Mouse (Mus musculus) MEL (cell line): ENCODE measurements around the gene Peli1. TPM values are rescaled to one million over a fixed set of nuclear protein-coding genes. Genes with fewer than 3 reads are reported as not detected.

Experiments used
- DNase-seq: peaks from one replicate; pipeline ENCODE4 v3.0.0; 2011; ENCODE audit warnings: low read depth, low spot score
- H3K27ac ChIP-seq: 2 replicates; pipeline ENCODE4 v1.5.1; 2012; ENCODE audit warnings: low read depth, mild to moderate bottlenecking, control low read depth, low read length, moderate library complexity; ENCODE audit not compliant: control insufficient read depth
- H3K27me3 ChIP-seq, 2 experiments: fragments of 150-350 bp in 1 of 2; sonication (generic) in 1 of 2; 2 replicates each; pipeline ENCODE4 v1.6.1; 2012; ENCODE audit warnings: low read length in 2 of 2, mild to moderate bottlenecking in 2 of 2, improper control_type of control experiment in 1 of 2, moderate library complexity in 1 of 2; ENCODE audit not compliant: insufficient read depth in 2 of 2, control insufficient read depth in 1 of 2
- H3K36me3 ChIP-seq, 2 experiments: 2 replicates each; pipeline ENCODE4 v1.6.1; 2012 to 2014; ENCODE audit warnings: low read length in 2 of 2, improper control_type of control experiment in 1 of 2, inconsistent platforms in 1 of 2, mild to moderate bottlenecking in 1 of 2; ENCODE audit not compliant: insufficient read depth in 2 of 2, control insufficient read depth in 1 of 2
- H3K4me1 ChIP-seq, 2 experiments: fragments of 150-350 bp in 1 of 2; sonication (generic) in 1 of 2; 2 replicates each; pipeline ENCODE4 v1.6.1; 2012; ENCODE audit warnings: low read length in 2 of 2, improper control_type of control experiment in 1 of 2, mild to moderate bottlenecking in 1 of 2; ENCODE audit not compliant: insufficient read depth in 2 of 2, control insufficient read depth in 1 of 2
- H3K4me3 ChIP-seq, 2 experiments: fragments of 150-350 bp in 1 of 2; sonication (generic) in 1 of 2; 2 replicates each; pipeline ENCODE4 v1.5.1; 2012; ENCODE audit warnings: low read depth in 2 of 2, low read length in 2 of 2, mild to moderate bottlenecking in 2 of 2, moderate library complexity in 2 of 2, control low read depth in 1 of 2, improper control_type of control experiment in 1 of 2; ENCODE audit not compliant: control insufficient read depth in 1 of 2, insufficient read depth in 1 of 2
- H3K79me2 ChIP-seq: 2 replicates; pipeline ENCODE4 v1.6.1; 2012; ENCODE audit warnings: mild to moderate bottlenecking, low read length, moderate library complexity; ENCODE audit not compliant: control insufficient read depth, poor library complexity, insufficient read depth
- H3K9ac ChIP-seq: 2 replicates; pipeline ENCODE4 v1.6.1; 2012; ENCODE audit warnings: low read depth, mild to moderate bottlenecking, control low read depth, low read length, moderate library complexity; ENCODE audit not compliant: control insufficient read depth, poor library complexity, severe bottlenecking
- H3K9me3 ChIP-seq: fragments of 150-350 bp; sonication (generic); replicated peaks from 2 replicates; pipeline ENCODE4 v1.6.1; 2012; ENCODE audit warnings: mild to moderate bottlenecking, low read length, improper control_type of control experiment, moderate library complexity; ENCODE audit not compliant: insufficient read depth
- BHLHE40 ChIP-seq: IDR thresholded peaks from 2 replicates; pipeline ENCODE4 v1.6.1; 2012; ENCODE audit warnings: low read depth, mild to moderate bottlenecking, inconsistent platforms, low read length, improper control_type of control experiment, borderline replicate concordance
- CHD1 ChIP-seq: IDR thresholded peaks from 2 replicates; pipeline ENCODE4 v1.6.1; 2012; ENCODE audit warnings: low read depth, mild to moderate bottlenecking, inconsistent platforms, low read length, improper control_type of control experiment
- CTCF ChIP-seq, 3 experiments: IDR thresholded peaks in 2 of 3; conservative IDR thresholded peaks in 1 of 3; 2 replicates each; pipeline ENCODE4 v1.5.1; 2011 to 2012; ENCODE audit warnings: low read length in 3 of 3, low read depth in 2 of 3, mild to moderate bottlenecking in 2 of 3, improper control_type of control experiment in 1 of 3, inconsistent platforms in 1 of 3, mixed read lengths in 1 of 3, moderate library complexity in 1 of 3; ENCODE audit not compliant: control insufficient read depth in 1 of 3, insufficient read depth in 1 of 3, poor library complexity in 1 of 3, severe bottlenecking in 1 of 3
- EP300 ChIP-seq, 2 experiments: IDR thresholded peaks; 2 replicates each; pipeline ENCODE4 v1.6.1; 2011; ENCODE audit warnings: improper control_type of control experiment in 2 of 2, low read length in 2 of 2, low read depth in 1 of 2, mild to moderate bottlenecking in 1 of 2
- ETS1 ChIP-seq: IDR thresholded peaks from 2 replicates; pipeline ENCODE4 v1.6.1; 2012; ENCODE audit warnings: low read depth, mild to moderate bottlenecking, inconsistent platforms, low read length, improper control_type of control experiment, moderate library complexity
- GATA1 ChIP-seq: IDR thresholded peaks from 2 replicates; pipeline ENCODE4 v1.6.1; 2011; ENCODE audit warnings: low read depth, low read length, improper control_type of control experiment
- HCFC1 ChIP-seq: IDR thresholded peaks from 2 replicates; pipeline ENCODE4 v1.6.1; 2012; ENCODE audit warnings: low read depth, mild to moderate bottlenecking, inconsistent platforms, low read length, improper control_type of control experiment, moderate library complexity
- KAT2A ChIP-seq: conservative IDR thresholded peaks from 2 replicates; pipeline ENCODE4 v1.6.1; 2012; ENCODE audit warnings: low read depth, low read length, improper control_type of control experiment, inconsistent platforms
- MAFK ChIP-seq: IDR thresholded peaks from 2 replicates; pipeline ENCODE4 v1.6.1; 2011; ENCODE audit warnings: low read depth, mild to moderate bottlenecking, low read length, improper control_type of control experiment, borderline replicate concordance
- MYB ChIP-seq: IDR thresholded peaks from 2 replicates; pipeline ENCODE4 v1.6.1; 2011; ENCODE audit warnings: mild to moderate bottlenecking, low read depth, low read length, improper control_type of control experiment
- NELFE ChIP-seq: IDR thresholded peaks from 2 replicates; pipeline ENCODE4 v1.6.1; 2011; ENCODE audit warnings: low read depth, low read length, improper control_type of control experiment
- POLR2A ChIP-seq, 2 experiments: IDR thresholded peaks; 2 replicates each; pipeline ENCODE4 v1.6.1; 2011 to 2012; ENCODE audit warnings: low read length in 2 of 2, mild to moderate bottlenecking in 2 of 2, control low read depth in 1 of 2, improper control_type of control experiment in 1 of 2, low read depth in 1 of 2, moderate library complexity in 1 of 2; ENCODE audit not compliant: control insufficient read depth in 1 of 2, insufficient read depth in 1 of 2, poor library complexity in 1 of 2
- POLR2AphosphoS2 ChIP-seq: IDR thresholded peaks from 2 replicates; pipeline ENCODE4 v1.6.1; 2011; ENCODE audit warnings: low read length, improper control_type of control experiment
- POLR2AphosphoS5 ChIP-seq: IDR thresholded peaks from 2 replicates; pipeline ENCODE4 v1.6.1; 2012; ENCODE audit warnings: low read depth, borderline replicate concordance, mild to moderate bottlenecking, inconsistent platforms, low read length, moderate library complexity, mixed read lengths
- RCOR1 ChIP-seq: IDR thresholded peaks from 2 replicates; pipeline ENCODE4 v1.6.1; 2012; ENCODE audit warnings: low read depth, mild to moderate bottlenecking, inconsistent platforms, low read length, improper control_type of control experiment
- SIN3A ChIP-seq: IDR thresholded peaks from 2 replicates; pipeline ENCODE4 v1.6.1; 2012; ENCODE audit warnings: low read length, improper control_type of control experiment, inconsistent platforms
- SMC3 ChIP-seq: IDR thresholded peaks from 2 replicates; pipeline ENCODE4 v1.6.1; 2011; ENCODE audit warnings: low read depth, low read length, improper control_type of control experiment
- TAL1 ChIP-seq: IDR thresholded peaks from 2 replicates; pipeline ENCODE4 v1.6.1; 2012; ENCODE audit warnings: mild to moderate bottlenecking, inconsistent platforms, low read length, moderate library complexity, mixed read lengths
- TBP ChIP-seq: IDR thresholded peaks from 2 replicates; pipeline ENCODE4 v1.8.0; 2011; ENCODE audit warnings: low read depth, low read length, improper control_type of control experiment
- TCF12 ChIP-seq: IDR thresholded peaks from 2 replicates; pipeline ENCODE4 v1.6.1; 2014; ENCODE audit warnings: low read depth, mild to moderate bottlenecking, inconsistent platforms, low read length, improper control_type of control experiment, moderate library complexity
- UBTF ChIP-seq: IDR thresholded peaks from 2 replicates; pipeline ENCODE4 v1.6.1; 2012; ENCODE audit warnings: low read depth, mild to moderate bottlenecking, inconsistent platforms, low read length, improper control_type of control experiment, moderate library complexity, borderline replicate concordance; ENCODE audit not compliant: insufficient read depth
- ZC3H11A ChIP-seq: IDR thresholded peaks from 2 replicates; pipeline ENCODE4 v1.6.1; 2012; ENCODE audit warnings: low read depth, mild to moderate bottlenecking, inconsistent platforms, low read length, improper control_type of control experiment
- ZKSCAN1 ChIP-seq: IDR thresholded peaks from 2 replicates; pipeline ENCODE4 v1.6.1; 2012; ENCODE audit warnings: low read depth, mild to moderate bottlenecking, inconsistent platforms, low read length, improper control_type of control experiment, moderate library complexity
- ZNF384 ChIP-seq: IDR thresholded peaks from 2 replicates; pipeline ENCODE4 v1.6.1; 2012; ENCODE audit warnings: low read depth, mild to moderate bottlenecking, inconsistent platforms, low read length, improper control_type of control experiment
- polyA plus RNA-seq, 2 experiments: library from polyadenylated mRNA; stranded (reverse) in 1 of 2; unstranded in 1 of 2; fragments of >175 nt in 1 of 2; fragments of >200 nt in 1 of 2; gene quantifications; 2 replicates each; pipeline versions ENCODE4 v1.2.1 to v1.2.4; 2012; ENCODE audit warnings: low replicate concordance in 2 of 2, low read depth in 1 of 2; ENCODE audit not compliant: insufficient read length in 2 of 2, insufficient read depth in 1 of 2, missing spikeins in 1 of 2
- total RNA-seq: library from RNA; depleted of rRNA; stranded (reverse); fragments of 300-350 nt; gene quantifications from 2 replicates; pipeline ENCODE4 v1.2.3, GENCODE M21; 2012

Gene Peli1
- total and polyA plus RNA-seq, 3 experiments, result 7.5 to 11.6 TPM; not detected in 1

GRCm38 (mm10) chr11:21115804-21116203 lies 24.7 kb downstream of the Peli1 start:
- TF ChIP-seq GATA1, result peak; percentile 39; the same call in 1 of the 2 replicates
- TF ChIP-seq ZC3H11A, result no peak
- TF ChIP-seq RCOR1, result no peak
- TF ChIP-seq TAL1, result peak; percentile 44
- TF ChIP-seq MYB, result no peak
- TF ChIP-seq ZKSCAN1, result no peak
- no peak for TF ChIP-seq POLR2AphosphoS5
- 0 out of 2 replicates have a peak, but pooled peaks have one; percentile 6 for TF ChIP-seq SIN3A
- no peak for TF ChIP-seq CHD1
- TF ChIP-seq ZNF384, result 0 out of 2 replicates have a peak, but pooled peaks have one; percentile 44
- TF ChIP-seq KAT2A, result no peak
- H3K9me3 ChIP-seq, result no peaks in the 10 kb centered on the region
- no peak overlapping the region for H3K9ac ChIP-seq
- no peak overlapping the region for H3K27ac ChIP-seq
- H3K36me3 ChIP-seq, result peaks cover 0 to 8% of the 10 kb centered on the region in 2 experiments; a peak in 2 of 4 replicates
- H3K27me3 ChIP-seq, result no peaks in the 10 kb centered on the region
- peaks cover 0 to 4% of the 10 kb centered on the region in 2 experiments; a peak in 2 of 4 replicates for H3K4me1 ChIP-seq
- no peak overlapping the region for H3K4me3 ChIP-seq
- peak; percentile 66 for DNase-seq
- peaks cover 3% of the 10 kb centered on the region; the same call in 1 of the 2 replicates for H3K79me2 ChIP-seq

- H3K9ac ChIP-seq, result no peak overlapping the region
- no peaks in the 10 kb centered on the region for H3K9me3 ChIP-seq
- no peaks in the 10 kb centered on the region for H3K27me3 ChIP-seq
- no peak for TF ChIP-seq BHLHE40
- no peak for TF ChIP-seq CTCF (IDR thresholded peaks at IDR 0.05 in 2 of 3, conservative IDR thresholded peaks at IDR 0.05 in 1 of 3; ENCODE audit: control insufficient read depth in 1 of 3, insufficient read depth in 1 of 3, low read depth in 2 of 3, low read length in 3 of 3, poor library complexity in 1 of 3, severe bottlenecking in 1 of 3)
- no peak for TF ChIP-seq TCF12
- TF ChIP-seq EP300 (IDR thresholded peaks at IDR 0.05; ENCODE audit: low read depth in 1 of 2, low read length in 2 of 2), result no peak
- no peak for TF ChIP-seq ZKSCAN1
- no peak for TF ChIP-seq POLR2A (IDR thresholded peaks at IDR 0.05; ENCODE audit: control insufficient read depth in 1 of 2, insufficient read depth in 1 of 2, low read depth in 1 of 2, low read length in 2 of 2, poor library complexity in 1 of 2)
- no peak for TF ChIP-seq MYB
- TF ChIP-seq HCFC1, result no peak
- TF ChIP-seq POLR2AphosphoS2, result no peak
- TF ChIP-seq NELFE, result no peak
- TF ChIP-seq ETS1, result no peak
- no peak for TF ChIP-seq GATA1
- no peak for TF ChIP-seq TBP
- TF ChIP-seq POLR2AphosphoS5, result no peak
- TF ChIP-seq MAFK, result no peak
- no peak for TF ChIP-seq UBTF
- TF ChIP-seq CHD1, result no peak
- TF ChIP-seq SMC3, result no peak
- H3K36me3 ChIP-seq, result peaks cover 0 to 11% of the 10 kb centered on the region in 2 experiments; a peak in 2 of 4 replicates
- H3K4me3 ChIP-seq, result no peak overlapping the region
- H3K27ac ChIP-seq, result no peak overlapping the region
- peaks cover 3 to 7% of the 10 kb centered on the region in 2 experiments for H3K4me1 ChIP-seq
- 0 out of 2 replicates have a peak, but pooled peaks cover 2% of the 10 kb centered on the region for H3K79me2 ChIP-seq
- DNase-seq, result no peak
Observed at GRCm38 (mm10) chr11:21116623-21117295, 25.7 kb downstream of the Peli1 start.
